Mouse (Mus musculus): ENCODE data around the gene Adar. TPM values are rescaled to one million over a fixed set of nuclear protein-coding genes. Genes with fewer than 3 reads are reported as not detected.
"Not testable (repeated sequence)": the region's sequence is repeated elsewhere in the genome, so short reads cannot be mapped to it uniquely, and the experiment has no call there.

The Adar gene
- total RNA-seq, 2 experiments from 2014 or later: 104 to 112 TPM

- no peak for DNase-seq (ENCODE audit: extremely low spot score in 1 of 2, low spot score in 1 of 2)
These were observed 74.0 kb downstream of the Adar start for GRCm38 (mm10) chr3:89788680-89789352.

- DNase-seq (ENCODE audit: extremely low spot score in 1 of 2, low spot score in 1 of 2): no peak
These were observed 79.8 kb downstream of the Adar start for GRCm38 (mm10) chr3:89794616-89795015.

DNA sequence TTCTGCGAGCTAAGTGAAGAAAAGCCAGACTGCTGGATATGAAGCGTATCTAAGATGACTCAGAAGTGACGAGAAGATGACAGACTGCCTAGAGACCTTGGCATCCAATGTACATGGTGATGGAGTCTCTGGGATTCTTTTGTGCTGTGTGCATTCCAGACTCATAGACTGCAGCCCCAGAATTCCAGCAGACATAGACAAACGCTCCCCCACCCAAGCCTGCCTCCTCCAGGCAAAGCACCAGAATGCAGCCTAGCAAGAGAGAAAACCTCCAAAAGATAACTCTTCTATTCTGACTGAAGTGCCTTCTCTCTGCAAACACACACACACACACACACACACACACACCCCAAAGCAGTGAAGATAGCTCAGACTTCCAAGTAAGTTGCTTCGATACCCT, 80.9 kb downstream of the Adar start:
- no peak for DNase-seq (ENCODE audit: extremely low spot score in 1 of 2, low spot score in 1 of 2)

GRCm38 (mm10) chr3:89796358-89796757, 81.5 kb downstream of the Adar start:
- DNase-seq (ENCODE audit: extremely low spot score in 1 of 2, low spot score in 1 of 2): no peak

GRCm38 (mm10) chr3:89798518-89798917, 83.7 kb downstream of the Adar start:
- DNase-seq (ENCODE audit: extremely low spot score in 1 of 2, low spot score in 1 of 2): no peak

DNA sequence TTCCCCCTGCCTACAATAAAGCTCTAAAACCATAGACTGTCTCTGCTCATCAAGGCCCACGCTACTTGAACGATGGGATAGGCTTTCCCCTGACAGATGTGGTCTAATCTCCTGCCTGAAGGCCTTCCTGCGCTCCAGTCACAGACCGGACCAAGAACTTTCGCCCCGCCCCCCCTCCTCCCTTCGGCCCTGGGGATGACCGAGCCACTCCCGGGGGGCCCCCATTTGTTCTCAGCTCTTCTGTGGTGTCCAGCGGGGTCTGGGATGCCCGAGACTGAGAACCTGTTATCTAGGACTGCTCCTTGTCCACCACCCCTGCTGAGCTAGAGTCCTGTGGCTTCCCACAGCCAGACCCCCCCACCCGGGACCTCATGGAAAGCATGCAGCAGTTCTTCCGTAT, 84.7 kb downstream of the Adar start:
- no peak for DNase-seq (ENCODE audit: extremely low spot score in 1 of 2, low spot score in 1 of 2)

DNA sequence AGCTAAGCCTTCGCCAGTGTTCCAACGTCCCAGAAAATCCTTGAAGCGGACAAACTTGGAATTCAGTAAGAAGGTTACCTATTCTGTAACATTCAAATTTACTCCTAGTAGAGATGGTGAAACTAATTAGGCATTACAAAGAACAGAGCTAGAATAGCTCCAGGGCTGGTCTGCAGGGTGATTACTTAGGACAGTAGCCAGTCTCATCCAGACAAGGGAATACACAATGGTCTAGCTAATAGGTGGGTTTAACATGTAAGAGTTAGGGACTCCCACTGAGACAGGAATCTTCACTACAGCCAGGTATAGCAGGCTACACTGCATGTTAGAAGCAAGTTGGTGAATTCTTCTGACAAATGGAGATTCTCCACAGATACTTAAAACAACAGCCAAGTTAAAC, 85.3 kb downstream of the Adar start:
- not testable (repeated sequence) for DNase-seq (ENCODE audit: extremely low spot score in 1 of 2, low spot score in 1 of 2)

- no peak for DNase-seq (ENCODE audit: extremely low spot score in 1 of 2, low spot score in 1 of 2)
These were observed 86.1 kb downstream of the Adar start for GRCm38 (mm10) chr3:89800774-89801506.

- no peak for DNase-seq (ENCODE audit: extremely low spot score in 1 of 2, low spot score in 1 of 2)
These were observed 86.7 kb downstream of the Adar start for GRCm38 (mm10) chr3:89801507-89801847.

DNA sequence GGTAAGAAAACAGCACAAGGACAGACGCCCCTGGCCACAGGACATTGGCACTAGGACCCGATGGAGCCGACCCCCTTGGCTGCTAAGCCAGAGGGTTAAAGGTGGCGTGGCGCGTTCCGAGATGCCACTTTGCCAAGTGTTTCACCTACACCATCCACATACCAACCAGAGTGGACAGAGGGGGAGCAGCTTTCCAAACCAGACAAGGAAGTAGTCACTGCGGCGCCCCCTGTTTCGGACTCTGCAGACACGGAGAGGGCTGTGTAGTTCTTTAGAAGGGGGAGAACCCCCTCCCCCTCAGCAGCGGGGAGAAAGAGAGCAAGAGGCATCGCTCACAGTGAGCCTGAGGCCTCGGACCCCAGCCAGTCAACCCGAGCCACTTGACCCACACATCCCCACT, 88.1 kb downstream of the Adar start:
- no peak for DNase-seq (ENCODE audit: extremely low spot score in 1 of 2, low spot score in 1 of 2)

Other genes starting within 250 kb of the Adar start
- gene Kcnn3, start 194.9 kb upstream of the Adar start, total RNA-seq (2021): 10 to 100 TPM; 22.9 to 23.5 TPM
- 10 to 100 TPM; 28.2 to 30.5 TPM for gene Chrnb2, start 49.6 kb downstream of the Adar start, total RNA-seq (2021)
- gene Ube2q1, start 58.6 kb downstream of the Adar start, total RNA-seq (2021): 10 to 100 TPM; 92.7 to 95.9 TPM
- 1 to 10 TPM; 2.7 to 3.1 TPM for gene She, start 116.3 kb downstream of the Adar start, total RNA-seq (2021)
- 1 to 10 TPM; 4.9 to 5.6 TPM for gene Il6ra, start 198.2 kb downstream of the Adar start, total RNA-seq (2021)
- gene Atp8b2, start 248.5 kb downstream of the Adar start, total RNA-seq (2021): 10 to 100 TPM; 68.9 to 96.3 TPM